Mouse (Mus musculus): ENCODE data around the gene Nedd9. TPM values are rescaled to one million over a fixed set of nuclear protein-coding genes. Genes with fewer than 3 reads are reported as not detected.

Gene Nedd9
- total and polyA plus RNA-seq, 3 experiments, result 15.2 to 28.9 (median 26.7) TPM

DNA sequence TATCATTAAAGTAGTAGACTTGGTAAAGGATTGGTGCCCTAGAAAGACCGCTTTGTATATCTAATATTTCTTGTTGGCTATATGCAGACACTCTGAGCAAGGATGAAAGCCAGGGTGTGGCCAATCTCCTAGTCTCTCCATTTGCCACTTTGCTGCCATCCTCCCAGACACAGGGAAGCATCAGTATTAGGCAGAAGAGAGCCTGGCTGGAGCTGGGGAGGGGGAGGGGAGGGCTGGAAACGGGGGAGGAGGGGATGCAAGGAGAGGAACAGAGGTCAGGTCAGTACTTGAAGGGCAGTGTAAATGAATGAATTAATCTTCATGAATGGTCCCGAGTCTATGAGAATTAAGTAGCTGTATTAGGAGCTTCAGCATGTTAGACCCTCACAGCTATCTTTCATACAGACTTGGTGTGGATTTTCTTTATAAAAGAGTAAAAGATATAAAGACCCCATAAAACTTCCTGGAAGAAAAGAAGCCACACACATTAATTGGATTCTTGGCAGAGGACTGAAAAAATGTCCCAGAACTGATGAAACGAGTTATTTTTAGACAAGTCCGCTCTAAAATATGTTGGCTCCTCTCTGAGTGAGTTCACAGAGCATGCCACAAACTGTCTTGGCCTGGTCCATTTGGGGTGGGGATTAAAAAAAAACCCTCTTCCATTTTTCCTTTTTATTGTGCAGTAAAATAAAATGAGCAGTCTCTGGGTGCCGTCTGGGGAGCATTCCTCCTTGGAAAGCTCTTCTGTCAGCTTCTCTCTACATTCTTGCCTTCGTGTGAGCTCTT is 23.7 kb upstream of the Nedd9 start:
- TF ChIP-seq CTCF (IDR thresholded peaks at IDR 0.05), result no peak
- TF ChIP-seq POLR2A (IDR thresholded peaks at IDR 0.05; ENCODE audit: insufficient read depth, low read depth, low read length), result no peak
- no peak for TF ChIP-seq EP300 (IDR thresholded peaks at IDR 0.05; ENCODE audit: insufficient read depth, low read depth, low read length)
- Histone ChIP-seq H3K27me3 (ENCODE audit: control insufficient read depth, insufficient read depth, low read length) (no peaks in the 10 kb centered on the region), H3K36me3 (ENCODE audit: control insufficient read depth, insufficient read depth, low read length) (peaks cover 8% of the 10 kb centered on the region), H3K27ac (peak overlapping the region; percentile 86), H3K4me1 (ENCODE audit: control insufficient read depth, insufficient read depth, low read length) (peaks cover 2% of the 10 kb centered on the region; the same call in 1 of the 2 replicates), H3K9ac (ENCODE audit: low read depth, low read length) (no peak overlapping the region), H3K79me2 (replicated peaks; ENCODE audit: control insufficient read depth, insufficient read depth, low read length) (no peaks in the 10 kb centered on the region), H3K4me3 (no peak overlapping the region)
- 30% methylated on average over 7 of the region's 7 CpGs for WGBS
- intact Hi-C loops (cut with DNase I), result no loop called here
- peak in 1 of 2 experiments; percentile 29 for DNase-seq

DNA sequence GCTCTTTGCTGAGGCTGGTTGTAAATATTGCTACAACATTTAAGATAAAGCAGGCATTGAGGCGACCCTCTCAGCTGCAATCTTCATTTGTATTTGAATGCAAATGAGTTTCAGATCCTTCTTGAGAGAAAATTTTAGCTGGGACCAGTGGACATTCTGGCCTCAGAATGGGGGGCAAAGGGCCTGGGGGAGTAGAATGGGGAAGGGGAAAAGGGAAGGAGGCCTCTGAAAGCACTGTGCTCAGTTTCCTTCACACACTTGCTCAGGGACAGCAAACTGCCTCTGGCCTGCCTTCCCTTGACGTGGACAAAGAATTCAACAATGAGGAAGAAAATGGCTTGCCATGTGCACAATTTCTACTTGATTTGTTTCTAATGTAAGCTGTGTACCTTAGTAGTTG is 18.4 kb upstream of the Nedd9 start:
- Histone ChIP-seq H3K4me3 (no peak overlapping the region), H3K27ac (no peak overlapping the region), H3K4me1 (ENCODE audit: control insufficient read depth, insufficient read depth, low read length) (peaks cover 1% of the 10 kb centered on the region; the same call in 1 of the 2 replicates), H3K36me3 (ENCODE audit: control insufficient read depth, insufficient read depth, low read length) (no peaks in the 10 kb centered on the region), H3K27me3 (ENCODE audit: control insufficient read depth, insufficient read depth, low read length) (no peaks in the 10 kb centered on the region), H3K79me2 (replicated peaks; ENCODE audit: control insufficient read depth, insufficient read depth, low read length) (no peaks in the 10 kb centered on the region), H3K9ac (ENCODE audit: low read depth, low read length) (no peak overlapping the region)
- DNase-seq, result no peak
- TF ChIP-seq EP300 (IDR thresholded peaks at IDR 0.05; ENCODE audit: insufficient read depth, low read depth, low read length), result no peak
- TF ChIP-seq POLR2A (IDR thresholded peaks at IDR 0.05; ENCODE audit: insufficient read depth, low read depth, low read length), result no peak
- TF ChIP-seq CTCF (IDR thresholded peaks at IDR 0.05), result no peak
- WGBS, result 91% methylated on average over 2 of the region's 2 CpGs
- intact Hi-C loops (cut with DNase I), result no loop called here

DNA sequence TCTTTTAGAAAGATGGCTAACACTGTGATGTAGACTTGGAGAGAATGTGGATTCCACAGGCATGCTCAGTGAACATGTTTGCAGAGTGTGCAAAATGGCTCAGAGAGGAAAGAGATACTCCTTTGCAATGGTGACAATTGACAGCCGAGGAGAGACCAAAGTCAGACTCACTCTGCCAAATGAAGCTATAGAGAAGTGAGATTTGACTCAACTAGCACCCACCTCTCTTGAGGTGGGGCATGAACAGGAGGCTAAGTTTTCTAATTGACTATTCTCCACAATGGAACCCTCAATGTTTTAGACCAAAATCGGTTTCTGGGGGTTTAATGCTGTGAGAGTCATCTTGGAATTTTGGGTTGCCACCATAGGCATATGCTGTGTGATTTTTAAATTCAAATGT is 17.8 kb upstream of the Nedd9 start:
- Histone ChIP-seq H3K36me3 (ENCODE audit: control insufficient read depth, insufficient read depth, low read length) (no peaks in the 10 kb centered on the region; the same call in 1 of the 2 replicates), H3K27ac (no peak overlapping the region), H3K4me3 (no peak overlapping the region), H3K27me3 (ENCODE audit: control insufficient read depth, insufficient read depth, low read length) (no peaks in the 10 kb centered on the region), H3K79me2 (replicated peaks; ENCODE audit: control insufficient read depth, insufficient read depth, low read length) (no peaks in the 10 kb centered on the region), H3K4me1 (ENCODE audit: control insufficient read depth, insufficient read depth, low read length) (no peaks in the 10 kb centered on the region; the same call in 1 of the 2 replicates), H3K9ac (ENCODE audit: low read depth, low read length) (no peak overlapping the region)
- 86% methylated on average over 2 of the region's 2 CpGs for WGBS
- TF ChIP-seq POLR2A (IDR thresholded peaks at IDR 0.05; ENCODE audit: insufficient read depth, low read depth, low read length) (no peak), EP300 (IDR thresholded peaks at IDR 0.05; ENCODE audit: insufficient read depth, low read depth, low read length) (no peak), CTCF (IDR thresholded peaks at IDR 0.05) (no peak)
- DNase-seq, result no peak
- intact Hi-C loops (cut with DNase I), result loop anchor here (5.0 kb wide), 1 partner anchor 42 kb away; no protein-coding TSS in a partner anchor

DNA sequence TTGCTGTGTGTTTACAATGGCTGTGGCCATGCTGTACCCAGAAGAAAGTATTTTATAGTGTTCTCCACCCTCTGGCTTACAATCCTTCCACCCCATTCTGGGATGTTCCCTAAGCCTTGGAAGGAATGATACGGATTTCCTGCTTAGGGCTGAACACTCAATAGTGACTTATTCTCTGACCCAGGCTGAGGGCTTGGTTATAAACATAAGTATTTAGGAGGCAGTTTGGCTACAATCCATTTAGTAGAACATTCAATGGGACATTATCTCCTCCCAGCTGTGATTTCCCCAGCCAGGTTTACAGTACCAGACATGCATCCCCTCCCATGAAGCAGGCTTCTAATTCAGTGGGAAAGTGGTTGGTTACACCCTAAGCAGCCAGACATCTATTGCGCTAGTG is 17.3 kb upstream of the Nedd9 start:
- Histone ChIP-seq H3K9ac (ENCODE audit: low read depth, low read length) (no peak overlapping the region), H3K79me2 (replicated peaks; ENCODE audit: control insufficient read depth, insufficient read depth, low read length) (no peaks in the 10 kb centered on the region), H3K4me3 (no peak overlapping the region), H3K27ac (no peak overlapping the region), H3K4me1 (ENCODE audit: control insufficient read depth, insufficient read depth, low read length) (no peaks in the 10 kb centered on the region; the same call in 1 of the 2 replicates), H3K36me3 (ENCODE audit: control insufficient read depth, insufficient read depth, low read length) (no peaks in the 10 kb centered on the region; the same call in 1 of the 2 replicates), H3K27me3 (ENCODE audit: control insufficient read depth, insufficient read depth, low read length) (no peaks in the 10 kb centered on the region)
- DNase-seq, result no peak
- WGBS, result 71% methylated on average over 2 of the region's 2 CpGs
- intact Hi-C loops (cut with DNase I), result loop anchor here (5.0 kb wide), 1 partner anchor 43 kb away; no protein-coding TSS in a partner anchor
- TF ChIP-seq CTCF (IDR thresholded peaks at IDR 0.05) (no peak), POLR2A (IDR thresholded peaks at IDR 0.05; ENCODE audit: insufficient read depth, low read depth, low read length) (no peak), EP300 (IDR thresholded peaks at IDR 0.05; ENCODE audit: insufficient read depth, low read depth, low read length) (no peak)

DNA sequence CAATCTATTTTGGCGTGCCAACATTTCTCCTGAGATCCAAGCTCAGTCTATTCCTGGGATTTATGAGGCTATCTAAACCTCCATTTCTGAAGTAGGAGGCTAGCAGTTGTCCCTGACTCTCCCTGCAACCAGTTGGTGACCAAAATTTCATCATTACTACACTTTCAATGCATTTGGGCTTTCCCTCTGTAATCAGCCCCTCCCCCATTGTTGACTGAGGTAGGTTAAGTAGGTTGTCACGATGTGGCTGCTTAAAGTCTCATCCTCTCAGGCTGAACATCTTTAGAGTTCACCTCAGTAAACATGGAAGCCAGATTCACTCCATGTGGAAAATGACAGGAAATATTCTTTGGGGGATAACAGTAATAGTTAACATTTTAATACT is 15.7 kb upstream of the Nedd9 start:
- Histone ChIP-seq H3K27me3 (ENCODE audit: control insufficient read depth, insufficient read depth, low read length) (no peaks in the 10 kb centered on the region), H3K27ac (no peak overlapping the region), H3K79me2 (replicated peaks; ENCODE audit: control insufficient read depth, insufficient read depth, low read length) (no peaks in the 10 kb centered on the region), H3K4me1 (ENCODE audit: control insufficient read depth, insufficient read depth, low read length) (no peaks in the 10 kb centered on the region; the same call in none of the 2 replicates), H3K36me3 (ENCODE audit: control insufficient read depth, insufficient read depth, low read length) (no peaks in the 10 kb centered on the region; the same call in 1 of the 2 replicates), H3K9ac (ENCODE audit: low read depth, low read length) (no peak overlapping the region), H3K4me3 (no peak overlapping the region)
- DNase-seq, result no peak
- intact Hi-C loops (cut with DNase I), result loop anchor here (5.0 kb wide), 1 partner anchor 44 kb away; no protein-coding TSS in a partner anchor
- WGBS, result 88% methylated on average over 2 of the region's 2 CpGs
- TF ChIP-seq CTCF (IDR thresholded peaks at IDR 0.05), result no peak
- TF ChIP-seq EP300 (IDR thresholded peaks at IDR 0.05; ENCODE audit: insufficient read depth, low read depth, low read length), result no peak
- TF ChIP-seq POLR2A (IDR thresholded peaks at IDR 0.05; ENCODE audit: insufficient read depth, low read depth, low read length), result no peak
